Mouse (Mus musculus): ENCODE results near the gene Natd1.
"Not testable (repeated sequence)": the region's sequence is repeated elsewhere in the genome, so short reads cannot be mapped to it uniquely, and the experiment has no call there.

The Natd1 gene

GRCm38 (mm10) chr11:60889861-60890260 is 24.7 kb downstream of the Natd1 start:
- DNase-seq (ENCODE audit: low read depth, low spot score), result no peak
- Histone ChIP-seq H3K36me3 (ENCODE audit: control insufficient read depth, insufficient read depth, low read length, poor library complexity, severe bottlenecking) (no peaks in the 10 kb centered on the region), H3K27me3 (ENCODE audit: control insufficient read depth, insufficient read depth, low read length, poor library complexity, severe bottlenecking) (no peaks in the 10 kb centered on the region)

- DNase-seq (ENCODE audit: low read depth, low spot score); H3K27me3 ChIP-seq (ENCODE audit: control insufficient read depth, insufficient read depth, low read length, poor library complexity, severe bottlenecking); H3K36me3 ChIP-seq (ENCODE audit: control insufficient read depth, insufficient read depth, low read length, poor library complexity, severe bottlenecking): not testable (repeated sequence)
Observed at GRCm38 (mm10) chr11:60886986-60887385, 27.6 kb downstream of the Natd1 start.

- no peak for DNase-seq (ENCODE audit: low read depth, low spot score)
- H3K36me3 ChIP-seq (ENCODE audit: control insufficient read depth, insufficient read depth, low read length, poor library complexity, severe bottlenecking), result no peaks in the 10 kb centered on the region
- no peaks in the 10 kb centered on the region for H3K27me3 ChIP-seq (ENCODE audit: control insufficient read depth, insufficient read depth, low read length, poor library complexity, severe bottlenecking)
Observed at GRCm38 (mm10) chr11:60882386-60882785, 32.2 kb downstream of the Natd1 start.

- DNase-seq (ENCODE audit: low read depth, low spot score), result no peak
- no peaks in the 10 kb centered on the region for H3K36me3 ChIP-seq (ENCODE audit: control insufficient read depth, insufficient read depth, low read length, poor library complexity, severe bottlenecking)
- H3K27me3 ChIP-seq (ENCODE audit: control insufficient read depth, insufficient read depth, low read length, poor library complexity, severe bottlenecking), result no peaks in the 10 kb centered on the region
Observed at GRCm38 (mm10) chr11:60880559-60880958, 34.0 kb downstream of the Natd1 start.

GRCm38 (mm10) chr11:60879423-60879822 is 35.1 kb downstream of the Natd1 start:
- peak; percentile 84 for DNase-seq (ENCODE audit: low read depth, low spot score)
- Histone ChIP-seq H3K36me3 (ENCODE audit: control insufficient read depth, insufficient read depth, low read length, poor library complexity, severe bottlenecking) (no peaks in the 10 kb centered on the region), H3K27me3 (ENCODE audit: control insufficient read depth, insufficient read depth, low read length, poor library complexity, severe bottlenecking) (no peaks in the 10 kb centered on the region)

GRCm38 (mm10) chr11:60878675-60879294 is 35.8 kb downstream of the Natd1 start, which contains the start of gene Tmem11:
TSS of gene Tmem11 (minus strand) at chr11:60879272.
- no peaks in the 10 kb centered on the region for H3K27me3 ChIP-seq (ENCODE audit: control insufficient read depth, insufficient read depth, low read length, poor library complexity, severe bottlenecking)
- H3K36me3 ChIP-seq (ENCODE audit: control insufficient read depth, insufficient read depth, low read length, poor library complexity, severe bottlenecking), result no peaks in the 10 kb centered on the region
- DNase-seq (ENCODE audit: low read depth, low spot score), result peak; percentile 96

- H3K36me3 ChIP-seq (ENCODE audit: control insufficient read depth, insufficient read depth, low read length, poor library complexity, severe bottlenecking), result no peaks in the 10 kb centered on the region
- H3K27me3 ChIP-seq (ENCODE audit: control insufficient read depth, insufficient read depth, low read length, poor library complexity, severe bottlenecking), result no peaks in the 10 kb centered on the region
- peak; percentile 59 for DNase-seq (ENCODE audit: low read depth, low spot score)
Observed at GRCm38 (mm10) chr11:60878056-60878612, 36.4 kb downstream of the Natd1 start.

GRCm38 (mm10) chr11:60873101-60873500 is 41.4 kb downstream of the Natd1 start:
- H3K36me3 ChIP-seq (ENCODE audit: control insufficient read depth, insufficient read depth, low read length, poor library complexity, severe bottlenecking), result no peaks in the 10 kb centered on the region
- no peak for DNase-seq (ENCODE audit: low read depth, low spot score)
- H3K27me3 ChIP-seq (ENCODE audit: control insufficient read depth, insufficient read depth, low read length, poor library complexity, severe bottlenecking), result no peaks in the 10 kb centered on the region

- no peaks in the 10 kb centered on the region for H3K36me3 ChIP-seq (ENCODE audit: control insufficient read depth, insufficient read depth, low read length, poor library complexity, severe bottlenecking)
- DNase-seq (ENCODE audit: low read depth, low spot score), result no peak
- H3K27me3 ChIP-seq (ENCODE audit: control insufficient read depth, insufficient read depth, low read length, poor library complexity, severe bottlenecking), result no peaks in the 10 kb centered on the region
Observed at GRCm38 (mm10) chr11:60871409-60871808, 43.1 kb downstream of the Natd1 start.

GRCm38 (mm10) chr11:60869471-60869870 is 45.1 kb downstream of the Natd1 start:
- H3K36me3 ChIP-seq (ENCODE audit: control insufficient read depth, insufficient read depth, low read length, poor library complexity, severe bottlenecking); DNase-seq (ENCODE audit: low read depth, low spot score); H3K27me3 ChIP-seq (ENCODE audit: control insufficient read depth, insufficient read depth, low read length, poor library complexity, severe bottlenecking): not testable (repeated sequence)

- DNase-seq (ENCODE audit: low read depth, low spot score), result no peak
- Histone ChIP-seq H3K27me3 (ENCODE audit: control insufficient read depth, insufficient read depth, low read length, poor library complexity, severe bottlenecking) (no peaks in the 10 kb centered on the region), H3K36me3 (ENCODE audit: control insufficient read depth, insufficient read depth, low read length, poor library complexity, severe bottlenecking) (no peaks in the 10 kb centered on the region; the same call in 1 of the 2 replicates)
Observed at GRCm38 (mm10) chr11:60867904-60868303, 46.6 kb downstream of the Natd1 start.

- no peak for DNase-seq (ENCODE audit: low read depth, low spot score)
- Histone ChIP-seq H3K36me3 (ENCODE audit: control insufficient read depth, insufficient read depth, low read length, poor library complexity, severe bottlenecking) (no peaks in the 10 kb centered on the region; the same call in 1 of the 2 replicates), H3K27me3 (ENCODE audit: control insufficient read depth, insufficient read depth, low read length, poor library complexity, severe bottlenecking) (no peaks in the 10 kb centered on the region)
Observed at GRCm38 (mm10) chr11:60867456-60867855, 47.1 kb downstream of the Natd1 start.

- Histone ChIP-seq H3K27me3 (ENCODE audit: control insufficient read depth, insufficient read depth, low read length, poor library complexity, severe bottlenecking) (no peaks in the 10 kb centered on the region), H3K36me3 (ENCODE audit: control insufficient read depth, insufficient read depth, low read length, poor library complexity, severe bottlenecking) (no peaks in the 10 kb centered on the region; the same call in none of the 2 replicates)
- no peak for DNase-seq (ENCODE audit: low read depth, low spot score)
Observed at GRCm38 (mm10) chr11:60866021-60866420, 48.5 kb downstream of the Natd1 start.

GRCm38 (mm10) chr11:60864916-60865315 is 49.6 kb downstream of the Natd1 start:
- DNase-seq (ENCODE audit: low read depth, low spot score), result no peak
- no peaks in the 10 kb centered on the region; the same call in none of the 2 replicates for H3K36me3 ChIP-seq (ENCODE audit: control insufficient read depth, insufficient read depth, low read length, poor library complexity, severe bottlenecking)
- H3K27me3 ChIP-seq (ENCODE audit: control insufficient read depth, insufficient read depth, low read length, poor library complexity, severe bottlenecking), result no peaks in the 10 kb centered on the region

GRCm38 (mm10) chr11:60864166-60864565 is 50.4 kb downstream of the Natd1 start:
- DNase-seq (ENCODE audit: low read depth, low spot score), result no peak
- H3K36me3 ChIP-seq (ENCODE audit: control insufficient read depth, insufficient read depth, low read length, poor library complexity, severe bottlenecking), result no peaks in the 10 kb centered on the region; the same call in none of the 2 replicates
- H3K27me3 ChIP-seq (ENCODE audit: control insufficient read depth, insufficient read depth, low read length, poor library complexity, severe bottlenecking), result no peaks in the 10 kb centered on the region

Measured in splenic B cell, adult 2 months (primary cell).